Mouse (Mus musculus) embryonic stem cell, embryonic (primary cell): ENCODE data around the gene Slc38a9.

Source experiments
- CTCF ChIA-PET, 4 experiments: fragments of 300-600 bp in 2 of 4; fragments of 350-600 bp in 2 of 4; sonication (Branson Sonifier 250); formaldehyde crosslinking; loops; one replicate each; lab custom pipeline; 2022; ENCODE audit warnings: inconsistent platforms in 2 of 4; lab: Charles Lee
- POLR2A ChIA-PET, 4 experiments: fragments of 300-600 bp in 2 of 4; fragments of 350-600 bp in 2 of 4; sonication (Branson Sonifier 250); formaldehyde crosslinking; loops; one replicate each; lab custom pipeline; 2022; ENCODE audit warnings: antibody characterized with exemption in 4 of 4, inconsistent platforms in 1 of 4; lab: Charles Lee

The Slc38a9 gene

DNA sequence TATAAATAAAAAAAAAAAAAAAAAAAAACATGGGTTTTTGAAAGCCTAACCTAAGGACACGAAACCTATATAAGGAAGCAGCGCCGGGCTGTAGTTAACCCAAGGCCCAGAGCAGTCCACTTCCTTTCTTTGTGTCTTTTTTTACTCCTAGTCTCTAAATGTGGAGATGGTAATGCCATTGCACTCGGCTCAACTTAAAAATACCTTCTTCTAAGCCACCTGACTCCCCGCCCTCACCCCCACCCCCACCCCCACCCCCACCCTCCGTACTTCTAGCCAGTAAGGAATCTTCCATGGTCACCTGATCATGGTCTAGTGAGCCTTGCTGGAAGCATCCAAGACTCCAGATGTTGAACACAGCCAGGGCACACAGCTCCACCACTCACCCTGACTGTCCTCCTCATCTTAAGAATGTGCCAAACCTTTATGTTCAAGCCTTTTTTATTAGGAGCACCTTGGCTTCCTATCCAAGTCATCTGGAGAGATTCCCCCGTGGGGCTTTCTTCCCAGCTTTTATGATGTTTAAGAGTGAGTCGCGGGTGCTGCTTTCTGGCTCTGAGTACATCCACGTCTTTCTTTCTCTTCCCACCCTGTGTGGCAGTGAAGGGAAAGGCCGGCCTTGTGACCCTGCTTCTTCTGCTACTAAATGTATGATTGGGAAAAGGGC is 91.9 kb downstream of the Slc38a9 start:
- ChIA-PET POLR2A (interaction anchor here (0.6 to 6.3 kb wide), 17 partner anchors 7 to 751 kb away, joined by 3 to 38 read pairs (median 4); partner anchors contain the start of gene Plpp1 (in 3 of the 4)), CTCF (interaction anchor here in 1 of 4 experiments (0.6 kb wide), 1 partner anchor 9 kb away, joined by 3 read pairs; no protein-coding TSS in a partner anchor)

DNA sequence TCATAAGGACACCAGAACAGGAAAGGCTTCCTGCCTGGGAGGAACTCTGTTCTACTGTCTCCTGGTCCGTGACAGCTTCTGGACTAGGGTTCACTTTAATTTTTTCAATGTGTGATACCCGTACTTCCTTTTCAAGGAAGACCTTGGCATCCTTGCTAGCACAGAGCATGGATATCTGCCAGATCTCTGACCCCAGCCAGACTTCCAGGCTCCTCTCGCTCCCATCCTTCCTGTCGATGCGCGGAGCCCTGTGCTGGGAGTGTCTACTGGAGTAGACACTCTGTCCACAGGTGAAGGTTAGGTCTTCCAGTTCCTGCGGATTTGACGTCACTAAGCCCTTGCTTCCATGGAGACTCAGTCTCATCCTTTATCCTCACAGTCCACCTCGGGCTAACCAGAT is 93.0 kb downstream of the Slc38a9 start:
- ChIA-PET CTCF (interaction anchor here in 2 of 4 experiments (0.6 to 0.8 kb wide), 2 partner anchors 282 to 473 kb away, joined by 3 read pairs; no protein-coding TSS in a partner anchor), POLR2A (interaction anchor here in 3 of 4 experiments (0.7 to 6.3 kb wide), 10 partner anchors 10 to 958 kb away, joined by 3 to 38 read pairs (median 6); partner anchors contain the start of gene Plpp1 (in 2 of the 3))

- POLR2A ChIA-PET: interaction anchor here (0.6 to 6.3 kb wide), 22 partner anchors 10 to 100 kb away, joined by 3 to 38 read pairs (median 5); partner anchors contain the start of gene Plpp1 (in 4 of the 4)
- CTCF ChIA-PET: interaction anchor here in 1 of 4 experiments (1.0 kb wide), 1 partner anchor 81 kb away, joined by 4 read pairs; no protein-coding TSS in a partner anchor
Observed at GRCm38 (mm10) chr13:112754871-112755270, 94.3 kb downstream of the Slc38a9 start.

DNA sequence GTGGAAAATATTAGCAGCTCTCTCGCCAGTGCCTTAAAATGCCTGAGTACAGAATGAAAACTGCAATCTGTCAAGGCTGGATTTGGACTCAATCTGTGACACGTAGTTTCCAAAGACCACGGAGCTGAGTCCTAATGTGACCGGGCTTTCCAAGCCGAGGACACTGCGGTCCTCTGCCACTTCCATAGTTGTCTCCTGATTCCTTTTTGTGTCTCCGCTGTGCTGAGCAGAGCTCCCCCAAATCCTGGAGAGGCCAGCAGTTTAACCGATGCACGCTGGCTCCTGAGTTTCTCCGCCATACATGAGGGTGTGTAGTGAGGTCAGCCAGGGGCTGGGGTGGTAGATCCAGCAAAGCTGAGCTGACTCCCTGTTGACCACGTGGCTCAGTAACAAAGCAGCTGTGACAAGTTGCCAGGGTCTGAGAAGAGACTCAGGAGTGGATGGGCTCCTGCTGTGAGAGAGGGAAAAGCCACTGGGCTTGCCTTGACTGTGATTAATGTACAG is 95.0 kb downstream of the Slc38a9 start:
- ChIA-PET CTCF (no interaction called here), POLR2A (interaction anchor here (0.6 to 6.3 kb wide), 31 partner anchors 8 to 998 kb away, joined by 3 to 38 read pairs (median 4); partner anchors contain the start of genes Plpp1 (in 4 of the 4), Gpx8 (in 1 of the 4) and Snx18 (in 1 of the 4))

GRCm38 (mm10) chr13:112757395-112757794 is 96.8 kb downstream of the Slc38a9 start:
- ChIA-PET CTCF (interaction anchor here in 1 of 4 experiments (1.0 kb wide), 1 partner anchor 103 kb away, joined by 3 read pairs; no protein-coding TSS in a partner anchor), POLR2A (interaction anchor here in 2 of 4 experiments (0.6 to 3.9 kb wide), 6 partner anchors 10 to 44 kb away, joined by 3 to 24 read pairs (median 4); partner anchors contain the start of gene Plpp1 (in 1 of the 2))

GRCm38 (mm10) chr13:112758546-112759090 is 98.1 kb downstream of the Slc38a9 start:
- CTCF ChIA-PET: no interaction called here

GRCm38 (mm10) chr13:112759364-112759763 is 98.8 kb downstream of the Slc38a9 start:
- CTCF ChIA-PET: interaction anchor here in 1 of 4 experiments (0.6 kb wide), 1 partner anchor 235 kb away, joined by 3 read pairs; no protein-coding TSS in a partner anchor
- POLR2A ChIA-PET: interaction anchor here in 3 of 4 experiments (0.5 to 3.9 kb wide), 16 partner anchors 8 to 824 kb away, joined by 3 to 24 read pairs (median 6); partner anchors contain the start of genes Plpp1 (in 3 of the 3) and Il6st (in 1 of the 3)

More at GRCm38 (mm10) chr13:112758546-112759090, 98.1 kb downstream of the Slc38a9 start:
- POLR2A ChIA-PET: interaction anchor here in 3 of 4 experiments (0.5 to 3.9 kb wide), 12 partner anchors 7 to 823 kb away, joined by 3 to 24 read pairs (median 7); partner anchors contain the start of gene Plpp1 (in 3 of the 3)

DNA sequence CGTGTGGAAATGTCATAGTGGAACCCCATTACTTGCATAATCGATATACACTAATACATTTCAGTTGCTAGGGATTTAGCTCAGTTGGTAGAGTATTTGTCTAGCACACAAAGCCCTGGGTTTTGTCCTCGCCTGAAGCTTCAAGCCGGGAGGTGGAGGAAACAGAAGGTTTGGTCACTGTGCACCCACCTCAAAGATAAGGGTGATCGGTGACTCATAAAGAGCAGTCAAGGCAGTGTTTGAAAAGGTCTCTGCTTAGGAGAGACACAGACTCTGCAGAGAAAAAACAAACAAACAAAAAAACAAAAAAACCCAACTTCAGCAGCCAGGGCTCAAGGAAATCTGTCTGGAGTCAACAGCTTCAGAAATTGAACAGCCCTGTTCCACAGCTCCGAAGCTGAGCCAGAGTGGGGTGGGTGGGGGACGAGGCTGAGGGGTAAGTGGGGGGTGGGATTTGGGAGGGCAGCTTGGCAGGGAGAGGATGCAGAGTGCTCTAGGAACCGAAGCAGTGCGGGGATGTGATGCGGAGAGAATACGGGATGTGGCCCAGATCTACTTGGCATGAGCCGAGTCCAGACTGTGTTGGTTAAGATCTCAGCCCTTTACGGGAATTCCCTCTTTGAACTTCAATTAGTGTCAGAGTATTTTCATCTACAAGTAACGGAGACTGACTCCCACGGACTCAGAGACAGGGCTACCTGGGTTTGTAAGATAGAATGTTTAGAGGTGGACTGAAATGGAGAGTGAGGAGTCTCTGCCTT is 99.4 kb downstream of the Slc38a9 start:
- ChIA-PET CTCF (interaction anchor here in 2 of 4 experiments (0.6 kb wide), 2 partner anchors 16 to 235 kb away, joined by 3 to 4 read pairs; no protein-coding TSS in a partner anchor), POLR2A (interaction anchor here in 3 of 4 experiments (0.5 to 3.9 kb wide), 16 partner anchors 9 to 296 kb away, joined by 3 to 24 read pairs (median 6); partner anchors contain the start of genes Plpp1 (in 3 of the 3) and Il6st (in 1 of the 3))

- POLR2A ChIA-PET: interaction anchor here in 3 of 4 experiments (0.6 to 3.9 kb wide), 11 partner anchors 9 to 168 kb away, joined by 3 to 24 read pairs (median 6); partner anchors contain the start of gene Plpp1 (in 3 of the 3)
Observed at GRCm38 (mm10) chr13:112760538-112760881, 100.0 kb downstream of the Slc38a9 start.

DNA sequence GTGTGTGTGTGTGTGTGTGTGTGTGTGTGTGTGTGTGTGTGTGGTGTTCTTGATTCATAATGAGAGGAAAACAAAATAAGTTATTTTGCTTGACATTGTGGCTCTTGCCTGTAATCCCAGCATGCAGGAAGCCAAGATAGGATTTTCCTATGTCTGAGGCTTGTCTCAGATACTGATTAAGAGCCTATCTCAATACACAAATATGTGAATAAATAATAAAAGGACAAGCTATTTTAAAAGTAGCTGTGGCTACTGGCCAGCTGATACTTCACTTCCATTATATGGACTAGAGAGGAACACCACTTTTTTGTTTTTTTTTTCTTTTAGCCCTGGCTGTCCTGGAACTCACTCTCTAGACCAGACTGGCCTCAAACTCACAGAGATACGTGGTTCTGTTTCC is 101.2 kb downstream of the Slc38a9 start:
- CTCF ChIA-PET: no interaction called here
- POLR2A ChIA-PET: interaction anchor here in 3 of 4 experiments (1.1 to 5.3 kb wide), 7 partner anchors 8 to 42 kb away, joined by 3 to 44 read pairs (median 6); partner anchors contain the start of gene Plpp1 (in 3 of the 3)

More at GRCm38 (mm10) chr13:112760538-112760881, 100.0 kb downstream of the Slc38a9 start:
- CTCF ChIA-PET: interaction anchor here in 1 of 4 experiments (0.6 kb wide), 1 partner anchor 16 kb away, joined by 4 read pairs; no protein-coding TSS in a partner anchor

DNA sequence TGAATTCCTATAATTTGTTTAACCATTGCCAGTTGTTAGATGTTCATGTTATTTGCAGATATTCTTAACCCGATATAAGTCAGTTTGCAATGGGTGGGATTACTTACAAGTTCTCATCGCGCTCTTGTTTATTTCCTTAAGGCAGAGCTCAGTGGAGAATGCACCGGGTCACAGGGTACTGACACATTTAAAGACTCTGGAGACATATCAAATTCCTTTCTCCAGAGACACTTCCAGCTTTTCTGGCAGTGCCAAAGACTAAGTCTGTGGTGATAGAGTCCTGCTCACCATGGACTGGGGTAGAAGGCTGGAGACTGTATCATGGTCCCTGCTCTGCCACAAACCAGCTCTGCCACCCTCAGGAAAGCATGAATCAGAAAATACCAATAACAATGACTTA is 102.0 kb downstream of the Slc38a9 start:
- ChIA-PET POLR2A (interaction anchor here in 3 of 4 experiments (0.7 to 5.3 kb wide), 6 partner anchors 9 to 79 kb away, joined by 3 to 44 read pairs (median 7); partner anchors contain the start of gene Plpp1 (in 2 of the 3)), CTCF (no interaction called here)

- CTCF ChIA-PET: no interaction called here
- POLR2A ChIA-PET: interaction anchor here in 2 of 4 experiments (1.2 to 5.3 kb wide), 8 partner anchors 8 to 37 kb away, joined by 4 to 44 read pairs (median 8); partner anchors contain the start of gene Plpp1 (in 2 of the 2)
Observed at GRCm38 (mm10) chr13:112763531-112764091, 103.1 kb downstream of the Slc38a9 start.

DNA sequence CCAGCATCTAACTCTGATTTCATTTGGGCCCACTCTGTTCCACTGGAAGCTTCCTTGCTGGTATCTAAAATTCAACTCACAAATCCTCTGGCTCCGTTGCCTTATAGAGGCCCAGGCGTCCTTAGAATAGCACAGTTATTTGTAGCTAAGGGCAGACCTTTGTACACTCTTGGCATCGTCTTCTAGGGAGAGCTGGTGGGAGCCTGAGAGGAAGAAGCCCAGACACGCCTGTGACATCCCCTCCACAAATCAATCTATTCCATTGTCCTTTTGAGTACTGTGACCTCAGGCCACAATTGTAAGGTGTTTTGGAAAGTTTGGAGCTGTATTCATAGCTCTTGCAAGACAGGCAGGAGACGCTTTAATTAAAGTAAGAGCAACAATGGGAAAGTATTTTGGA is 104.0 kb downstream of the Slc38a9 start:
- ChIA-PET CTCF (interaction anchor here in 1 of 4 experiments (0.7 kb wide), 1 partner anchor 91 kb away, joined by 3 read pairs; no protein-coding TSS in a partner anchor), POLR2A (interaction anchor here (0.6 to 5.3 kb wide), 15 partner anchors 9 to 47 kb away, joined by 3 to 44 read pairs (median 5); partner anchors contain the start of gene Plpp1 (in 3 of the 4))

DNA sequence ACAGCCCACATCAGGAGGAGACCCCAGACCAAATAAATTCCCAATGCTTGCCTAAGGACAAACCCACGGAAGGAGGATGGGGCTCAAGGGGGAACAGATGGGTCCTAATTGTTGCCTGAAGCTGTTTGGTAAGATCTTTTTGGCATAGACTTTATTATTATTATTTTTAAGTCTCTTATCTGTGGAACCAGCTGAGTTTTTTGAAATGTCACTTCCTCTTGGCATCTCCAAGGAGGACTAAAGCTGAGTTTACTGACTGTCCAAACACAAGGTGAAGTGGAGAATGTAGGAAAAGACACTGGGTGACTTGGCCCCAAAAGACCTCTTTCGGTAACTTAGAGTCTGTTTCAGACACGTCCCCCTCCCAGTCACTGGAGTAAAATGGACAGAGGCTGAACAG is 105.1 kb downstream of the Slc38a9 start:
- ChIA-PET POLR2A (interaction anchor here (0.6 to 5.3 kb wide), 12 partner anchors 10 to 276 kb away, joined by 3 to 44 read pairs (median 6); partner anchors contain the start of gene Plpp1 (in 2 of the 4)), CTCF (no interaction called here)

DNA sequence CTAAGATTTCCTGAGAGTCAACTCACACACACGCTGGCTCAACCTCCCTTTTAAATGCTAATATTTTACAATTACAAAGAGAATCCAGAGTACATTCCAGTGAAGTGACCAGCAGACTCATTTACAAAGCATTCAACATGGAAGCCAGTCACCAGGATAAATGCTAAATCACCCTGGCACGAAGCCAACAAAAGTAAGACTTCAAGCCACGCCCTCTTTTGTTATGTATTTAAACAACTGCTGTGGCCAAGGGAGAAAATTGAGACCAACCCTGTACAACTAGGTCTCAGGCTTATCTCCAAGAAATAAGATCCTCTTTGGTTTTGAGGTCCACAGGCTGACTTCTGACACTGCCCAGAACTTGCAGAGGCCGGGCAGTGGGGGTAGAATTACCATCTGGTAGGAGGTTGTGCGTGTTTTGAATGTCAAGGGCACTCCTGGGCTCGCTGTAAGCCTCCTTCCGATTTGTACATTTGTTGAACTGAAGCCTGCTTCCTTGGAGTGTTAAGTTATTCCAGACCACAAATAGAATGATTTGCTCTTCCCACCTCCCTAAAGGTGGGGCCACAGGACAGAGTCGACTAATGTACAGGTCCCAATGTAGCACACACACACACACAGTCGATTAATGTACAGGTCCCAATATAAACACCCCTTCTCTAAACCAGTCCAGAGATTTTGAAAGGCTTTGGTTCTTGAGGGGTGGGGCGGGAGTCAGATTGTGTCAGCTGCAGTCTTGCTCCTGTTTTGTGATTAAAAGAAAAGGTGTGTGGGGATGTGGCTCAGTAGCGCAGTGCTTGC is 110.2 kb downstream of the Slc38a9 start:
- ChIA-PET POLR2A (interaction anchor here (0.6 to 4.1 kb wide), 27 partner anchors 8 to 1521 kb away, joined by 3 to 50 read pairs (median 5); partner anchors contain the start of gene Plpp1 (in 3 of the 4)), CTCF (interaction anchor here in 3 of 4 experiments (0.5 to 0.8 kb wide), 3 partner anchors 29 to 521 kb away, joined by 3 to 7 read pairs (median 5); no protein-coding TSS in a partner anchor)
